Mouse (Mus musculus): ENCODE measurements around the gene Dhodh. TPM values are rescaled to one million over a fixed set of nuclear protein-coding genes. Genes with fewer than 3 reads are reported as not detected.

The Dhodh gene
- total RNA-seq, 1 experiment from 2014 or later, result 23.9 TPM

DNA sequence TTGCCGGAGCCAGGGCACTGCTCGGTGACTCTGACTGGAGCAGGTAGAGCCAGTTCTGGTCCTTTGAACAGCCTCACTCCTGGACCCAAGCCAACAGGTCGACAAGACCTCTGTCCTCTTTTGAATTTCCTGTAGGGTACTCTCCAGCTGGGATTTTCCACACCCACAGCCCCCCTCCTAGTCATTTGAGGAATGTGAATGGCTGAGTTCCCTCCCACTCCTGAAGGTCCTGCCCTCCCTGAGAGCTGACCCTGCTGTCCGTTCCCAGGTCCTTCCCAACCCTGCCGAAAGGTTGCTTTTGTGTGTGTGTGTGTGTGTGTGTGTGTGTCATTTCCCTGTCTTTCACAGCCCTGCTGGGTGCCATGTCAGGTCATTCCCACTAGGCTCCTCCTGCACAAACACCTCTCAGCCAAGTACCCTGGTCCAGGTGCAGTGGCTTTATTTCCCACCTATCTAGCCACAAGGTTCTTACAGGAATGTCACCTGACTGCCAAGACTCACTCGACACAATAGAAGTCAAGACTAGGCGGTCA is 21.4 kb downstream of the Dhodh start:
- peak; percentile 16 for DNase-seq

GRCm38 (mm10) chr8:109585652-109586051 is 22.8 kb downstream of the Dhodh start:
- DNase-seq, result no peak

GRCm38 (mm10) chr8:109584830-109585229 is 23.6 kb downstream of the Dhodh start:
- no peak for DNase-seq

DNA sequence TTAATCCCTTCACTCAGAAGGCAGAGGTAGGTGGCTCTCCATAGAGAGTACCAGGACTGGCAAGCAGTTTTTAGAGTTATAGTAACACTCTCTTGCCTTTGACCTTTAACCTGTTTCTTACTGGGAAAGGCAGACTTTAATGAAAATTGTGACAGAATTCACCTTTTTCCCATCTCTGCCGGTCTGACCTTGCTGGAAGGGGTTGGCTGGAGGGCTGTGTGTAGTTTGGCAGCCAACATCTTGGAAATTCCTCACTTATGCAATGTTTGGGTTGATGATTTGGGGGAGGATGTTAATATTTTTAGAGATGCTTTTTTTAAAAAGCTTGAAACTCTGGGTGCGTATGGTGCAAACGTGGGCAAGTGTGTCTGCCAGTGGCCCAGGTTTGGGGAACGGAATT is 24.2 kb downstream of the Dhodh start:
- peak; percentile 8 for DNase-seq

DNA sequence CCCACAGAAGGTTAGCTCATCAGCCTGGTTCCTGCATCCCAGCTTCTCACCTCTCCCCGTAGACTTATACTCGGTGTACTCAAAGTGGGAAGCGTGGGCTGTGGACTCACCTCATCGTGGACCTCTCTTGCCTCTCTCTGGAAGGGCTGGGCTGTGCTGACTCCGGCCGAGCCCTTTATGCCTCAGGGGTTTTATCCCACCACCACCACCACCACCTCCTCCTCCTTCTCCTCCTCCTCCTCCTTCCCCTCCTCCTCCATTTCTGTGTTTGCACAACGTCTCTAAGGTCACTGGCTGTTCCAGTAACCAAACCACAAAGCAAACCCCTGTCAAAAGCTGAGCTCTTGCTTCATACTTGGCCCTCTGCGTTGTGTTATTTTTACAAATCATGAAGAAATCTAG is 29.6 kb downstream of the Dhodh start, which contains the start of gene Hp:
Gene Hp, minus strand, starts transcription at position 273 of the 402 bp plus-strand sequence.
- DNase-seq, result peak; percentile 31

GRCm38 (mm10) chr8:109576311-109576710 is 32.2 kb downstream of the Dhodh start:
- no peak for DNase-seq

- DNase-seq, result no peak
Measured at GRCm38 (mm10) chr8:109571139-109571538, 37.3 kb downstream of the Dhodh start.

DNA sequence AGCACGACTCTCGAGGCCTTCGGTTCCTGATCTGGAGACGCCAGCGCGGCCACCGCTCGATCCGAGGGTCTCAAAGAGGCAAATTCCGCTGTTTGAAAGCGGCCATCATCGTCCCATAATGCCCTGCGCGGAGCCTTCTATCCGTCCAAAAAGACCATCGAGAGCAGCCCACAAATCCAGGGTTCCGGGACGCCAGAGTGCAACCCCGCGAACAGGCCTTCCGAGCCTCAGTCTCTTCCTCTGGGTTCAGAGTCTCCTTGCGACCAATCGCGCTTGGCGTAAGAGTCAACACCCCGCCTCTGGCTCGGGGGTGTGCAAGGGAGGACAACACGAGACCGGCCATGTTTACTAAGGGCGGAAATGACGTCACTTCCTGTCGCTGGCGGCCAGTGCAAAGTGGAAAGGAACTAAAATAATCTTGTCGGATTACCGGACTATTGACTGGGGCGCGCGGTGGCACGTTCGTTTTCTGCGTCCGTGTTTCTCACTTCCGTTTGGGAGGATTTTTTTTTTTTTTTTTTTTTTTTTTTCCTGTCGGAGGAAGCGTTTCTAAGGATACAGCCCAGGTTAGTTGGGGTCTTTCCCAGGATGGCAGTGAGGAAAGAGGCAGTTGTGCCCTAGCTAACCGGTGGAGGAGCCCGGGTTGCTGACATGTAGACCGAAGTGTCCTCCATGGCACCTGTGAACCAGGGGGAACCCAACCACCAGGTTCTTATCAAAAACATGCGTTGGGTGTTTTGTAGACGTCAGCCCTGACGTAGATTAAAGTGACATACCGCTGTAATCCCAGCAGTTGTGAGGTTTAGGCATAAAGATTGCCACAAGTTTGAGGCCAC is 42.8 kb downstream of the Dhodh start, which contains the start of the genes Dhx38 and Txnl4b:
Gene Dhx38, minus strand, starts transcription at position 364 of the 836 bp plus-strand sequence.
Gene Txnl4b, plus strand, starts transcription at position 395 of the 836 bp plus-strand sequence.
- DNase-seq, result peak; percentile 99

GRCm38 (mm10) chr8:109564766-109565165 is 43.7 kb downstream of the Dhodh start:
- DNase-seq, result no peak

DNA sequence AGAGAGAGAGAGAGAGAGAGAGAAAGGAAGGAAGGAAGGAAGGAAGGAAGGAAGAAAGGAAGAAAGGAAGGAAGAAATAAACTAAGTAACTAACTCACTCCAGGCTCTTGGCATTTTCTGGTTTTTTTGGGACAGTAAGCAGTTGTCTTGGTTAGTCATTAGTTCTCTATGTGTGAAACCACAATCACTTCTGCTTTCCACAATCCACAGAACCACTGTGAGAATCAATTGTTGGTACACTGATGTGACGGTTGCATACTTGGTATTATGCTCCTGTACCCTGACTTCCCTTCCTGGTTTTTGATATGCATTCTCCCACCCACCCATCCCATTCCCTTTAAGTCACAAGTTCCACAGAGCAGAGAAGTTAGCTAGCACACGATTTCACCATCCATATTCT is 44.6 kb downstream of the Dhodh start:
- no peak for DNase-seq

GRCm38 (mm10) chr8:109551663-109552062 is 56.8 kb downstream of the Dhodh start:
- peak; percentile 32 for DNase-seq

DNA sequence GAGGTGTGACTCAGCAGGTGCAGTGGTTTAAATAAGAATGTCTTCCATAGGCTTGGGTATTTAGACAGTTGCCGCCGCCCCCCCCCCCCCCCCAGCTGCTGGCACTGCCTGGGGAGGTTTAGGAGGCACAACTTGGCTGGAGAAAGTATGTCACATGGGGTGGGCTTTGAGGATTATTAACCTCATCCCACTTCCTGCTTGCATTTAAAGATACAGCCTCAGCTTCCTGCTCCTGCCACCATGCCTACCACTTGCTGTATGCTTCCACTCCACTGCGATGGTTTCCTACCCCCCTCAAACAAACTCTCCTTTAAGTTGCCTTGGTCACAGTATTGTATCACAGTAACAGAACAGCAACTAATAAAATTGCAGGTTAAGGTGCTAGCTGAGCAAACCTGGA is 64.4 kb downstream of the Dhodh start:
- DNase-seq, result no peak

- DNase-seq, result no peak
Measured at GRCm38 (mm10) chr8:109542748-109543519, 65.5 kb downstream of the Dhodh start.

DNA sequence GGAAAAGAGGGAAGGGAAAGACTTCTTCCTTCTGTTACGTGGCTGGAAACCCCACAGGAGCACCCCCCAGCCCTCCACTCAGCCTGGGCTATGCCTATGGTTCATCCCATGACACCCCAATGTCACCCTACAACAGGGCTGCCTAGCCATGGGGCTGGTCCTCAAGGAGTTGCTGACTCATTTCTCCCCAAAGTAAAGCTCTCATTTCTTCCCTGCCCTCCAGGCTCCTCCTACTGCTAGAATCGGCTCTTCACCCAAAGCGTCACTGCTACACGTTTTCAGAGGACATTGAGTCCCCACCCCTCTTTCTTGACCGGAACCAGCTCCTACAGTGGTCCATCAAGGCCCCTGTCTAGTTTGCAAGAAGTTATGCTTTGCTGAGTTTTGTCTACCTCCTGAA is 66.3 kb downstream of the Dhodh start:
- DNase-seq, result no peak

Other genes with a start within 250 kb of the Dhodh start
- gene Pmfbp1, start 114.6 kb downstream of the Dhodh start, total RNA-seq (2021), result not detected in 2 replicates
- gene Dhx38, start 42.8 kb downstream of the Dhodh start, total RNA-seq (2021), result 24.9 and 27.2 TPM in 2 replicates
- gene Txnl4b, start 42.8 kb downstream of the Dhodh start, total RNA-seq (2021), result 10.9 and 11.0 TPM in 2 replicates
- 115 and 578 TPM in 2 replicates for gene Hp, start 29.5 kb downstream of the Dhodh start, total RNA-seq (2021)
- gene Pkd1l3, start 5.8 kb upstream of the Dhodh start, total RNA-seq (2021), result 0.11 and 0.15 TPM in 2 replicates
- gene Ist1, start 84.6 kb upstream of the Dhodh start, total RNA-seq (2021), result 75.4 and 85.1 TPM in 2 replicates
- 10.9 and 13.4 TPM in 2 replicates for gene Zfp821, start 96.9 kb upstream of the Dhodh start, total RNA-seq (2021)
- gene Atxn1l, start 129.1 kb upstream of the Dhodh start, total RNA-seq (2021), result 41.2 and 47.6 TPM in 2 replicates
- gene Ap1g1, start 169.9 kb upstream of the Dhodh start, total RNA-seq (2021), result 80.0 and 81.2 TPM in 2 replicates

All from adrenal gland, postnatal 14 days (tissue).